Mouse (Mus musculus) bone marrow macrophage, adult 2 months (primary cell): ENCODE measurements at regions not wholly inside any gene's neighbourhood (a gene's known extent, or its start where the extent isn't known, plus 50 kb on each side); places are given as distances from the start of the nearest gene placed in this dataset.

Source experiments
- H3K27ac ChIP-seq: 2 replicates; pipeline ENCODE4 v1.5.1; 2012; ENCODE audit warnings: low read depth, low read length; ENCODE audit not compliant: insufficient read depth
- H3K4me1 ChIP-seq: 2 replicates; pipeline ENCODE4 v1.6.1; 2012; ENCODE audit warnings: low read length; ENCODE audit not compliant: control insufficient read depth, insufficient read depth
- H3K4me3 ChIP-seq: 2 replicates; pipeline ENCODE4 v1.5.1; 2012; ENCODE audit warnings: mild to moderate bottlenecking, low read length, moderate library complexity; ENCODE audit not compliant: insufficient read depth
- CTCF ChIP-seq: IDR thresholded peaks from 2 replicates; pipeline ENCODE4 v1.5.1; 2012; ENCODE audit warnings: low read depth, mild to moderate bottlenecking, low read length, moderate library complexity
- POLR2A ChIP-seq: IDR thresholded peaks from 2 replicates; pipeline ENCODE4 v1.6.1; 2012; ENCODE audit warnings: mild to moderate bottlenecking, low read depth, low read length, borderline replicate concordance

GRCm38 (mm10) chr8:116065871-116066270 lies 358.3 kb upstream of the Maf start:
- Histone ChIP-seq H3K4me1 (no peaks in the 10 kb centered on the region), H3K27ac (no peak overlapping the region), H3K4me3 (no peak overlapping the region)
- TF ChIP-seq CTCF, result no peak
- no peak for TF ChIP-seq POLR2A

GRCm38 (mm10) chr8:116065327-116065726 lies 357.7 kb upstream of the Maf start:
- H3K4me3 ChIP-seq, result no peak overlapping the region
- H3K4me1 ChIP-seq, result no peaks in the 10 kb centered on the region
- TF ChIP-seq CTCF (no peak), POLR2A (no peak)
- no peak overlapping the region for H3K27ac ChIP-seq

GRCm38 (mm10) chr8:116064562-116064961 lies 357.0 kb upstream of the Maf start:
- Histone ChIP-seq H3K4me1 (no peaks in the 10 kb centered on the region), H3K27ac (no peak overlapping the region), H3K4me3 (no peak overlapping the region)
- TF ChIP-seq CTCF, result no peak
- TF ChIP-seq POLR2A, result no peak

GRCm38 (mm10) chr8:116063541-116063940 lies 355.9 kb upstream of the Maf start:
- Histone ChIP-seq H3K27ac (no peak overlapping the region), H3K4me1 (no peaks in the 10 kb centered on the region), H3K4me3 (no peak overlapping the region)
- TF ChIP-seq CTCF (no peak), POLR2A (no peak)

- Histone ChIP-seq H3K4me3 (no peak overlapping the region), H3K27ac (no peak overlapping the region), H3K4me1 (no peaks in the 10 kb centered on the region)
- TF ChIP-seq POLR2A (no peak), CTCF (no peak)
These were observed 345.9 kb upstream of the Maf start for GRCm38 (mm10) chr8:116053483-116053882.

- H3K4me1 ChIP-seq, result no peaks in the 10 kb centered on the region
- TF ChIP-seq CTCF (no peak), POLR2A (no peak)
- H3K4me3 ChIP-seq, result no peak overlapping the region
- no peak overlapping the region for H3K27ac ChIP-seq
These were observed 345.4 kb upstream of the Maf start for GRCm38 (mm10) chr8:116053043-116053442.

GRCm38 (mm10) chr8:116048480-116048879 lies 340.9 kb upstream of the Maf start:
- H3K27ac ChIP-seq, result no peak overlapping the region
- H3K4me3 ChIP-seq, result no peak overlapping the region
- H3K4me1 ChIP-seq, result no peaks in the 10 kb centered on the region
- TF ChIP-seq CTCF (no peak), POLR2A (no peak)

GRCm38 (mm10) chr8:116046859-116047258 lies 339.3 kb upstream of the Maf start:
- no peak for TF ChIP-seq CTCF
- TF ChIP-seq POLR2A, result no peak
- no peak overlapping the region for H3K27ac ChIP-seq
- no peaks in the 10 kb centered on the region for H3K4me1 ChIP-seq
- no peak overlapping the region for H3K4me3 ChIP-seq

GRCm38 (mm10) chr8:116045526-116045925 lies 337.9 kb upstream of the Maf start:
- TF ChIP-seq POLR2A, result no peak
- H3K4me3 ChIP-seq, result no peak overlapping the region
- H3K4me1 ChIP-seq, result no peaks in the 10 kb centered on the region
- no peak overlapping the region for H3K27ac ChIP-seq

GRCm38 (mm10) chr8:116043381-116043780 lies 335.8 kb upstream of the Maf start:
- Histone ChIP-seq H3K4me3 (no peak overlapping the region), H3K4me1 (no peaks in the 10 kb centered on the region), H3K27ac (no peak overlapping the region)
- no peak for TF ChIP-seq CTCF
- TF ChIP-seq POLR2A, result no peak

- no peaks in the 10 kb centered on the region for H3K4me1 ChIP-seq
- TF ChIP-seq CTCF (no peak), POLR2A (no peak)
- H3K27ac ChIP-seq, result no peak overlapping the region
- no peak overlapping the region for H3K4me3 ChIP-seq
These were observed 323.4 kb upstream of the Maf start for GRCm38 (mm10) chr8:116030966-116031365.
